Mouse (Mus musculus): ENCODE measurements around the gene Slc39a11. TPM values are rescaled to one million over a fixed set of nuclear protein-coding genes. Genes with fewer than 3 reads are reported as not detected.

Gene Slc39a11
- polyA plus RNA-seq, 1 experiment: 16.9 TPM

DNA sequence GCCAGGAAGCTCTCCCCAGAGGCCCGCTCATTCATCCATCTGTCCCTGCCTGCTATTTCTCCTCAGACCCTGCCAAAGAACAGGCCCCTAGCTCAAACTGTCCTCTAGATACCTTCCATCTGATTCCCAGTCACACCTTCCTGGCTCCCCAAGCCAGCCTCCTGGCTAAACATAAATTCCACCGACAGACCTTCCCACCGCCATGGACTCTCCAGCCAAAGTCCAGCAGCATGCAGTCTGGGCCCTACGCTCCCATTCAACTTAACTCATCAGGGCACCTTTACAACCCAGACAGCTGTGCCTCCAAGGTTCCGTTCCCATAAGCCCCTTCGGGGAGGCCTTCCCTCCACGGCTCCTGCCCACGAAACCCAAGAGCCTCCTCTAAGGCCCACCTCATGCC lies 87.6 kb downstream of the Slc39a11 start:
- TF ChIP-seq CTCF (IDR thresholded peaks at IDR 0.05; ENCODE audit: insufficient read depth, low read length) (no peak), POLR2A (IDR thresholded peaks at IDR 0.05; ENCODE audit: borderline replicate concordance, extremely low read depth, low read depth, low read length) (no peak)
- WGBS: 90% methylated on average over 8 of the region's 8 CpGs
- H3K4me3 ChIP-seq (replicated peaks; ENCODE audit: extremely low read depth, low read depth, low read length): no peak overlapping the region

DNA sequence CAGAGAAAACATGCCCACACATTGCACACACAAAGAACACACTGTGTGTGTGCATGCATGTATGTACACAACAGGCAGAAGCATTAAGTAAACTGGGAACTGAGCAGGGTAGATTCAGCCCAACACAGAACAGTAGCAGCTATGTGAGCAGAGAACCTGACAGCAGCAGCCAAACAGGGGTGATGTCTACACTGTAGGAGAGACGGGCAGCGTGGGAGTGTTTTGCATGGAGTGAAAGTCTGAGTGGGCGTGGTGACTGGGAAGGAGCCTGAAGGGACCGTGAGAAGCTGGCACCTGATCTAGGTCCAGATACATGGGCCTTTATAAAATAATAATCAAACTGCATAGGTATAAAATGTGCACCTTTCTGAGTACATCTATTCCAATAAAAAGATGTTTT lies 89.7 kb downstream of the Slc39a11 start:
- no peak for TF ChIP-seq POLR2A (IDR thresholded peaks at IDR 0.05; ENCODE audit: borderline replicate concordance, extremely low read depth, low read depth, low read length)
- TF ChIP-seq CTCF (IDR thresholded peaks at IDR 0.05; ENCODE audit: insufficient read depth, low read length): no peak
- Histone ChIP-seq H3K4me3 (replicated peaks; ENCODE audit: extremely low read depth, low read depth, low read length) (no peak overlapping the region), H3K4me1 (ENCODE audit: control insufficient read depth, insufficient read depth, low read length) (peaks cover 2% of the 10 kb centered on the region; the same call in 1 of the 2 replicates)
- DNase-seq: no peak
- 61% methylated on average over 4 of the region's 4 CpGs for WGBS

More for the DNA sequence above, 87.6 kb downstream of the Slc39a11 start:
- H3K4me1 ChIP-seq (ENCODE audit: control insufficient read depth, insufficient read depth, low read length): peaks cover 4% of the 10 kb centered on the region; the same call in 1 of the 2 replicates
- no peak for DNase-seq

DNA sequence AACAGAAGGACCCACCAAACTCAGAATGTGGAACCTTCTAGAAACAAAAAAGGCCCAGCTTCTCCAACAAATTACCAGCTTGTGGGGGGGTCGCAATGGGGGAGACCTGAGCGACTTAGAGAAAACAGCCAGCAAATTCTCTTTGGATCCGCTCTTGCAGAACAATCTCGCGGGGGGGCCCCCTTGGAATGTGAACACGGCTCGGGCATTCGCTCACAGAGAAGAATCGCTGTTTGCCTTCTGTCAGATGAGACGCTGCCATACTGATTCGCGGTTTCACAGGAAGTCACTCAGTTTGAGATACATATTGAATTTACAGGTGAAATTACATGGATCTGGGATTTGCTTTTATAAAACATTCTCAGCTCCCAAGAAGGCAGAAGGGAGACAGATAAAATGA lies 91.4 kb downstream of the Slc39a11 start:
- H3K4me3 ChIP-seq (replicated peaks; ENCODE audit: extremely low read depth, low read depth, low read length): no peak overlapping the region
- DNase-seq: no peak
- H3K4me1 ChIP-seq (ENCODE audit: control insufficient read depth, insufficient read depth, low read length): no peaks in the 10 kb centered on the region
- 86% methylated on average over 12 of the region's 12 CpGs for WGBS
- no peak for TF ChIP-seq POLR2A (IDR thresholded peaks at IDR 0.05; ENCODE audit: borderline replicate concordance, extremely low read depth, low read depth, low read length)

DNA sequence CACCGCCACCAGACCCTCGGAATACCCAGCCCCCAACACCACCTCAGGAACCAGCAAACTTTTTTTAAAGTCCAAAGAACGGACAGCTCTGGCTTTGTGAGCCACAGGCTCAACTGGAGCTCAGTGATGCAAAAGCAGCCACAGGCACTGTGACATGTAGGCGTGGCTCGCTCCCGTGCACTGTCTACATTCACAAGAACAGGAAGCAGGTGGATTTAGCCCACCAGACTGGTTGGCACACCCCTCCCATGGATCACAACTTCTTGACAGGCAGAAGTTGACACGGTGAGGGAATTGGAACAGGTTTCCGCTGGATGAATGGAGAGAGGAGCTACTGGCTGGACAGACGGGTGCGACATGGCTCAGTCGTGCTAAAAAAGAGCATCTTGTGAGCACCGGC lies 93.7 kb downstream of the Slc39a11 start:
- H3K4me3 ChIP-seq (replicated peaks; ENCODE audit: extremely low read depth, low read depth, low read length): no peak overlapping the region
- H3K4me1 ChIP-seq (ENCODE audit: control insufficient read depth, insufficient read depth, low read length): no peaks in the 10 kb centered on the region
- DNase-seq: no peak
- WGBS: 78% methylated on average over 12 of the region's 12 CpGs
- TF ChIP-seq CTCF (IDR thresholded peaks at IDR 0.05; ENCODE audit: insufficient read depth, low read length): no peak
- no peak for TF ChIP-seq POLR2A (IDR thresholded peaks at IDR 0.05; ENCODE audit: borderline replicate concordance, extremely low read depth, low read depth, low read length)

- 79% methylated on average over 7 of the region's 7 CpGs for WGBS
- H3K4me3 ChIP-seq (replicated peaks; ENCODE audit: extremely low read depth, low read depth, low read length): no peak overlapping the region
- H3K4me1 ChIP-seq (ENCODE audit: control insufficient read depth, insufficient read depth, low read length): no peaks in the 10 kb centered on the region
- no peak for TF ChIP-seq CTCF (IDR thresholded peaks at IDR 0.05; ENCODE audit: insufficient read depth, low read length)
- no peak for TF ChIP-seq POLR2A (IDR thresholded peaks at IDR 0.05; ENCODE audit: borderline replicate concordance, extremely low read depth, low read depth, low read length)
- DNase-seq: no peak
Observed at GRCm38 (mm10) chr11:113554701-113555360, 95.0 kb downstream of the Slc39a11 start.

- Histone ChIP-seq H3K4me1 (ENCODE audit: control insufficient read depth, insufficient read depth, low read length) (no peaks in the 10 kb centered on the region), H3K4me3 (replicated peaks; ENCODE audit: extremely low read depth, low read depth, low read length) (no peak overlapping the region)
- DNase-seq: no peak
- no peak for TF ChIP-seq CTCF (IDR thresholded peaks at IDR 0.05; ENCODE audit: insufficient read depth, low read length)
- no peak for TF ChIP-seq POLR2A (IDR thresholded peaks at IDR 0.05; ENCODE audit: borderline replicate concordance, extremely low read depth, low read depth, low read length)
- WGBS: 84% methylated on average over 7 of the region's 7 CpGs
Observed at GRCm38 (mm10) chr11:113554194-113554593, 95.7 kb downstream of the Slc39a11 start.

- Histone ChIP-seq H3K4me1 (ENCODE audit: control insufficient read depth, insufficient read depth, low read length) (no peaks in the 10 kb centered on the region), H3K4me3 (replicated peaks; ENCODE audit: extremely low read depth, low read depth, low read length) (no peak overlapping the region)
- no peak for TF ChIP-seq POLR2A (IDR thresholded peaks at IDR 0.05; ENCODE audit: borderline replicate concordance, extremely low read depth, low read depth, low read length)
- TF ChIP-seq CTCF (IDR thresholded peaks at IDR 0.05; ENCODE audit: insufficient read depth, low read length): no peak
- DNase-seq: no peak
- WGBS: 89% methylated on average over 13 of the region's 13 CpGs
Observed at GRCm38 (mm10) chr11:113553605-113554004, 96.3 kb downstream of the Slc39a11 start.

DNA sequence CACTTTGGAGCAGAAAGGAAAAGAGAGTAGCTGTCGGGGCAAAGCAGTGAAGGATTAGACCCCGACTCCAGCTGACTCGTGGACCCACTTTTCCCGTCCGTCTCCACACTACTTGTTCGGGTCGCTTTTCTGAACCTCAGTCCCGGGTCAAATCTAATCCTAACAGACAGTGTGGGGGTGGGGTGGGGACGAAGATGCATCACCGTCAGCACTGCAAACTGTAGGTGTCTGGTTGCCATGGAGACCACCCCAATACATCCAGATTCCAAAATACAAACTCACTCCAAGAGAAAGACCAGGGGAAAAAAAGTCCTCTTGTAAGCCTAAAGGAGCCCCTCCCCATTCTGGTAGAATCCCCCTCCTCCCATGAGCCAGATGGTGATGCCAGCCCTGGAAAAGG lies 97.3 kb downstream of the Slc39a11 start:
- 75% methylated on average over 10 of the region's 10 CpGs for WGBS
- TF ChIP-seq POLR2A (IDR thresholded peaks at IDR 0.05; ENCODE audit: borderline replicate concordance, extremely low read depth, low read depth, low read length): no peak
- no peak for TF ChIP-seq CTCF (IDR thresholded peaks at IDR 0.05; ENCODE audit: insufficient read depth, low read length)
- no peak overlapping the region for H3K4me3 ChIP-seq (replicated peaks; ENCODE audit: extremely low read depth, low read depth, low read length)
- DNase-seq: no peak
- H3K4me1 ChIP-seq (ENCODE audit: control insufficient read depth, insufficient read depth, low read length): no peaks in the 10 kb centered on the region

GRCm38 (mm10) chr11:113546217-113546877 lies 103.5 kb downstream of the Slc39a11 start:
- DNase-seq: no peak
- no peak for TF ChIP-seq CTCF (IDR thresholded peaks at IDR 0.05; ENCODE audit: insufficient read depth, low read length)
- no peak for TF ChIP-seq POLR2A (IDR thresholded peaks at IDR 0.05; ENCODE audit: borderline replicate concordance, extremely low read depth, low read depth, low read length)
- WGBS: 65% methylated on average over 11 of the region's 11 CpGs

More at GRCm38 (mm10) chr11:113546217-113546877, 103.5 kb downstream of the Slc39a11 start:
- Histone ChIP-seq H3K4me1 (ENCODE audit: control insufficient read depth, insufficient read depth, low read length) (no peaks in the 10 kb centered on the region), H3K4me3 (replicated peaks; ENCODE audit: extremely low read depth, low read depth, low read length) (no peak overlapping the region)
